Mouse (Mus musculus): Measurements from ENCODE around the gene Ly6g5b.

Gene Ly6g5b

GRCm38 (mm10) chr17:35115046-35116019, at the start of gene Ly6g5b:
TSS of gene Ly6g5b (minus strand) at chr17:35115428.
- DNase-seq (ENCODE audit: low spot score in 2 of 2) = no peak

- DNase-seq (ENCODE audit: low spot score in 2 of 2) = no peak
Measured at GRCm38 (mm10) chr17:35164218-35164567, 49.0 kb upstream of the Ly6g5b start.

GRCm38 (mm10) chr17:35163326-35164081, 48.3 kb upstream of the Ly6g5b start:
- no peak for DNase-seq (ENCODE audit: low spot score in 2 of 2)

GRCm38 (mm10) chr17:35162730-35163129, 47.5 kb upstream of the Ly6g5b start:
- DNase-seq (ENCODE audit: low spot score in 2 of 2) = no peak

- no peak for DNase-seq (ENCODE audit: low spot score in 2 of 2)
Measured at GRCm38 (mm10) chr17:35162121-35162520, 46.9 kb upstream of the Ly6g5b start.

GRCm38 (mm10) chr17:35161421-35161820, 46.2 kb upstream of the Ly6g5b start:
- no peak for DNase-seq (ENCODE audit: low spot score in 2 of 2)

- no peak for DNase-seq (ENCODE audit: low spot score in 2 of 2)
Measured at GRCm38 (mm10) chr17:35159638-35160037, 44.4 kb upstream of the Ly6g5b start.

- DNase-seq (ENCODE audit: low spot score in 2 of 2) = no peak
Measured at GRCm38 (mm10) chr17:35158850-35159593, 43.8 kb upstream of the Ly6g5b start.

- DNase-seq (ENCODE audit: low spot score in 2 of 2) = no peak
Measured at GRCm38 (mm10) chr17:35157661-35158175, 42.5 kb upstream of the Ly6g5b start.

- DNase-seq (ENCODE audit: low spot score in 2 of 2) = no peak
Measured at GRCm38 (mm10) chr17:35157254-35157653, 42.0 kb upstream of the Ly6g5b start.

- no peak for DNase-seq (ENCODE audit: low spot score in 2 of 2)
Measured at GRCm38 (mm10) chr17:35156461-35157200, 41.4 kb upstream of the Ly6g5b start.

- no peak for DNase-seq (ENCODE audit: low spot score in 2 of 2)
Measured at GRCm38 (mm10) chr17:35155451-35155850, 40.2 kb upstream of the Ly6g5b start.

GRCm38 (mm10) chr17:35154616-35155015, 39.4 kb upstream of the Ly6g5b start:
- no peak for DNase-seq (ENCODE audit: low spot score in 2 of 2)

GRCm38 (mm10) chr17:35153931-35154330, 38.7 kb upstream of the Ly6g5b start:
- no peak for DNase-seq (ENCODE audit: low spot score in 2 of 2)

- DNase-seq (ENCODE audit: low spot score in 2 of 2) = no peak
Measured at GRCm38 (mm10) chr17:35153077-35153476, 37.8 kb upstream of the Ly6g5b start.

GRCm38 (mm10) chr17:35152121-35152520, 36.9 kb upstream of the Ly6g5b start:
- no peak for DNase-seq (ENCODE audit: low spot score in 2 of 2)

- no peak for DNase-seq (ENCODE audit: low spot score in 2 of 2)
Measured at GRCm38 (mm10) chr17:35147922-35148639, 32.9 kb upstream of the Ly6g5b start.

GRCm38 (mm10) chr17:35147348-35147747, 32.1 kb upstream of the Ly6g5b start:
- no peak for DNase-seq (ENCODE audit: low spot score in 2 of 2)

- no peak for DNase-seq (ENCODE audit: low spot score in 2 of 2)
Measured at GRCm38 (mm10) chr17:35146139-35146538, 30.9 kb upstream of the Ly6g5b start.

GRCm38 (mm10) chr17:35141971-35142370, 26.7 kb upstream of the Ly6g5b start:
- DNase-seq (ENCODE audit: low spot score in 2 of 2) = no peak
